ENCODE assay signal across 11 mouse cellular contexts in genomic region chr4:7580554-7581219, GRCm38 (mm10).
DNase-seq lines count a peak whose midpoint lies in the region; ATAC-seq lines count a peak whose summit lies in the region.
"Had no signal": no experiment of that assay in that cellular context is flagged by ENCODE, and none has a peak within 500 bp of the region (broad histone marks: within the 10 kb centered on the region; RNA-seq: fewer than 3 reads in every experiment).

No protein-coding gene starts in this region.

- WGBS in embryonic facial prominence, embryonic 11.5 days = 68% methylated on average over 10 of the region's 10 CpGs
- WGBS in embryonic facial prominence, embryonic 10.5 days = 74% methylated on average over 10 of the region's 10 CpGs
- WGBS in stomach, embryonic 16.5 days = 42% methylated on average over 10 of the region's 10 CpGs

- no peak overlapping the region for H3K9ac ChIP-seq in embryonic facial prominence, embryonic 11.5 days (replicated peaks; ENCODE audit: low read length)
- H3K9ac ChIP-seq in stomach, embryonic 16.5 days (ENCODE audit: low read length) = no peak overlapping the region
- H3K9ac ChIP-seq: embryonic facial prominence, embryonic 12.5 days; heart, embryonic 13.5 days; limb, embryonic 12.5 days had no signal

- no peaks in the 10 kb centered on the region for H3K4me1 ChIP-seq in embryonic facial prominence, embryonic 11.5 days (ENCODE audit: control insufficient read depth, insufficient read depth, low read length)
- peaks cover 12% of the 10 kb centered on the region for H3K4me1 ChIP-seq in embryonic facial prominence, embryonic 10.5 days
- H3K4me1 ChIP-seq in stomach, embryonic 16.5 days (ENCODE audit: control insufficient read depth, insufficient read depth, low read length) = 0 out of 2 replicates have a peak, but pooled peaks cover 4% of the 10 kb centered on the region
- H3K4me1 ChIP-seq: limb, embryonic 12.5 days had no signal

- no peaks in the 10 kb centered on the region for H3K36me3 ChIP-seq in embryonic facial prominence, embryonic 11.5 days (replicated peaks; ENCODE audit: control insufficient read depth, insufficient read depth, low read depth, low read length)
- no peaks in the 10 kb centered on the region for H3K36me3 ChIP-seq in embryonic facial prominence, embryonic 10.5 days (replicated peaks)
- H3K36me3 ChIP-seq in stomach, embryonic 16.5 days (ENCODE audit: control insufficient read depth, insufficient read depth, low read length) = no peaks in the 10 kb centered on the region
- H3K36me3 ChIP-seq: embryonic facial prominence, embryonic 12.5 days; heart, embryonic 13.5 days; limb, embryonic 12.5 days had no signal

- H3K27me3 ChIP-seq in embryonic facial prominence, embryonic 11.5 days (ENCODE audit: control insufficient read depth, insufficient read depth, low read length) = no peaks in the 10 kb centered on the region
- H3K27me3 ChIP-seq in embryonic facial prominence, embryonic 10.5 days (replicated peaks; ENCODE audit: low read depth, poor library complexity, severe bottlenecking) = no peaks in the 10 kb centered on the region
- no peaks in the 10 kb centered on the region for H3K27me3 ChIP-seq in stomach, embryonic 16.5 days (ENCODE audit: control insufficient read depth, insufficient read depth, low read length)
- H3K27me3 ChIP-seq: embryonic facial prominence, embryonic 12.5 days; heart, embryonic 13.5 days; limb, embryonic 12.5 days had no signal

- no peak overlapping the region for H3K4me3 ChIP-seq in embryonic facial prominence, embryonic 11.5 days (ENCODE audit: low read depth, low read length)
- no peak overlapping the region for H3K4me3 ChIP-seq in embryonic facial prominence, embryonic 10.5 days
- H3K4me3 ChIP-seq in stomach, embryonic 16.5 days (replicated peaks; ENCODE audit: low read length) = peak overlapping the region; percentile 14; the same call in 1 of the 2 replicates
- H3K4me3 ChIP-seq: embryonic facial prominence, embryonic 12.5 days; heart, embryonic 13.5 days; limb, embryonic 12.5 days had no signal

- peak; percentile 70 for DNase-seq in embryonic facial prominence, embryonic 11.5 days (ENCODE audit: low spot score)
- no peak for DNase-seq in embryonic facial prominence, embryonic 10.5 days (ENCODE audit: low spot score)
- peak; percentile 40 for DNase-seq in right cerebral cortex, adult 18-20 months
- no peak for DNase-seq in right cerebral cortex, postnatal 4 days
- peak; percentile 46 to 61 for DNase-seq in layer of hippocampus, adult 8-10 months (ENCODE audit: low spot score in 2 of 2)
- DNase-seq in thymus, postnatal 14 days = no peak
- DNase-seq in kidney, postnatal 36 days = no peak

- 0 out of 2 replicates have a peak, but pooled peaks have one; percentile 62 for ATAC-seq in embryonic facial prominence, embryonic 11.5 days (replicated peaks; ENCODE audit: insufficient number of reproducible peaks, low FRiP score, low TSS enrichment, low read depth)
- no peak for ATAC-seq in stomach, embryonic 16.5 days (ENCODE audit: insufficient read depth, low FRiP score)

- H3K9me3 ChIP-seq in embryonic facial prominence, embryonic 11.5 days (replicated peaks; ENCODE audit: control insufficient read depth, low read length) = no peaks in the 10 kb centered on the region
- no peaks in the 10 kb centered on the region for H3K9me3 ChIP-seq in embryonic facial prominence, embryonic 10.5 days
- no peaks in the 10 kb centered on the region for H3K9me3 ChIP-seq in stomach, embryonic 16.5 days (replicated peaks; ENCODE audit: control insufficient read depth, low read length)
- H3K9me3 ChIP-seq: embryonic facial prominence, embryonic 12.5 days; heart, embryonic 13.5 days; limb, embryonic 12.5 days had no signal

- no peak overlapping the region for H3K27ac ChIP-seq in embryonic facial prominence, embryonic 11.5 days (replicated peaks; ENCODE audit: low read depth, low read length)
- H3K27ac ChIP-seq in embryonic facial prominence, embryonic 10.5 days (replicated peaks) = no peak overlapping the region
- no peak overlapping the region for H3K27ac ChIP-seq in stomach, embryonic 16.5 days (ENCODE audit: low read length)
- H3K27ac ChIP-seq: embryonic facial prominence, embryonic 12.5 days; heart, embryonic 13.5 days; limb, embryonic 12.5 days had no signal

- H3K4me2 ChIP-seq in embryonic facial prominence, embryonic 11.5 days (ENCODE audit: low read depth, low read length) = no peak overlapping the region
- H3K4me2 ChIP-seq in stomach, embryonic 16.5 days (ENCODE audit: low read depth, low read length) = peak overlapping the region; percentile 31
- H3K4me2 ChIP-seq: embryonic facial prominence, embryonic 12.5 days; heart, embryonic 13.5 days; limb, embryonic 12.5 days had no signal

Comparison
In these comparisons a context has a peak if more than half of its experiments do, and no peak if none do; other contexts are left out.
1. DNase-seq: peak in embryonic facial prominence, embryonic 11.5 days (single experiment), right cerebral cortex, adult 18-20 months (single experiment) and layer of hippocampus, adult 8-10 months (2 of 2); none in embryonic facial prominence, embryonic 10.5 days (single experiment), right cerebral cortex, postnatal 4 days (single experiment), thymus, postnatal 14 days (single experiment) and kidney, postnatal 36 days (0 of 2).